Mouse (Mus musculus): Measurements from ENCODE around the gene Higd1c. TPM values are rescaled to one million over a fixed set of nuclear protein-coding genes. Genes with fewer than 3 reads are reported as not detected.

Gene Higd1c
- total RNA-seq, 2 experiments from 2014 or later = not detected

DNA sequence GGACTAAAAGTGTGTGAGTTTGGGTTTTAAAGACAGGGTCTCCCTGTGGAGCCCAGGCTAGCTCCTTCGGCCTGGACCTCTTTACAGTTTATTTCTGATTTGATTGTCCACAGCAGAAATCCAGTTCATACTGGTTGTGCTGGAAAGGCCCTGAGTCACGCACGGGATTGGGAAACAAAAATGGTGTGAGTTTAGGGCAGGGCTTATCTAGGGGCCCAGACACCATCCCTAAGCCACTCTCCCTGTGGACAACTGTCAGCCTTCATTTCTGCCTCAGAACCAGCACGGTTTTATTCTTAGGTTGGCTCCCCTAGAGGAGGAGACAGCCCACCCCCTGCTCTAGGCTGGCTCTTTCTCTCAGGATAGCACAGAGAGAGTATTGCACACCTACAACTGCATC, 68.9 kb downstream of the Higd1c start:
- no peak for ATAC-seq (ENCODE audit: poor library complexity, severe bottlenecking)

Other genes with a start within 250 kb of the Higd1c start
- 77.0 and 100 TPM in 2 replicates for gene Atf1, start 136.7 kb upstream of the Higd1c start, total RNA-seq (2015)
- 52.8 and 95.7 TPM in 2 replicates for gene Atf1, start 136.7 kb upstream of the Higd1c start, total RNA-seq (2017)
- not detected in 2 replicates for gene Tmprss12, start 83.7 kb upstream of the Higd1c start, total RNA-seq (2015)
- gene Tmprss12, start 83.7 kb upstream of the Higd1c start, total RNA-seq (2017) = not detected in 2 replicates
- gene Mettl7a1, start 60.4 kb upstream of the Higd1c start, total RNA-seq (2015) = 21.4 and 25.2 TPM in 2 replicates
- gene Mettl7a1, start 60.4 kb upstream of the Higd1c start, total RNA-seq (2017) = 59.4 and 64.4 TPM in 2 replicates
- not detected in 2 replicates for gene Mettl7a3, start 29.6 kb upstream of the Higd1c start, total RNA-seq (2015)
- gene Mettl7a3, start 29.6 kb upstream of the Higd1c start, total RNA-seq (2017) = not detected in 2 replicates
- not detected in 2 replicates for gene Methig1, start 11.4 kb upstream of the Higd1c start, total RNA-seq (2015)
- gene Methig1, start 11.4 kb upstream of the Higd1c start, total RNA-seq (2017) = not detected in 2 replicates
- not detected in 2 replicates for gene Mettl7a2, start 11.3 kb upstream of the Higd1c start, total RNA-seq (2015)
- gene Mettl7a2, start 11.3 kb upstream of the Higd1c start, total RNA-seq (2017) = not detected in 2 replicates
- gene Gm5475, start 57.6 kb downstream of the Higd1c start, total RNA-seq (2015) = not detected in 2 replicates
- not detected in 2 replicates for gene Gm5475, start 57.6 kb downstream of the Higd1c start, total RNA-seq (2017)
- 5.0 and 5.3 TPM in 2 replicates for gene Slc11a2, start 60.5 kb downstream of the Higd1c start, total RNA-seq (2015)
- gene Slc11a2, start 60.5 kb downstream of the Higd1c start, total RNA-seq (2017) = 3.1 and 6.0 TPM in 2 replicates
- gene Letmd1, start 104.5 kb downstream of the Higd1c start, total RNA-seq (2015) = 15.2 and 17.2 TPM in 2 replicates
- gene Letmd1, start 104.5 kb downstream of the Higd1c start, total RNA-seq (2017) = 8.8 and 15.5 TPM in 2 replicates
- gene Csrnp2, start 130.9 kb downstream of the Higd1c start, total RNA-seq (2015) = 0.65 and 1.2 TPM in 2 replicates
- 0.70 and 0.81 TPM in 2 replicates for gene Csrnp2, start 130.9 kb downstream of the Higd1c start, total RNA-seq (2017)
- 1.2 and 2.0 TPM in 2 replicates for gene Tfcp2, start 187.5 kb downstream of the Higd1c start, total RNA-seq (2015)
- gene Tfcp2, start 187.5 kb downstream of the Higd1c start, total RNA-seq (2017) = 3.8 and 4.0 TPM in 2 replicates
- 1.0 and 1.1 TPM in 2 replicates for gene Pou6f1, start 235.4 kb downstream of the Higd1c start, total RNA-seq (2015)
- gene Pou6f1, start 235.4 kb downstream of the Higd1c start, total RNA-seq (2017) = 0.37 and 0.73 TPM in 2 replicates